ENCODE assay signal across 9 mouse cellular contexts in genomic region chr7:45068000-45068318, GRCm38 (mm10). TPM values are rescaled to one million over a fixed set of nuclear protein-coding genes. Genes with fewer than 3 reads are reported as not detected.
DNase-seq lines count a peak whose midpoint lies in the region; ATAC-seq and TF ChIP-seq lines count a peak whose summit lies in the region.
"Had no signal": no experiment of that assay in that cellular context is flagged by ENCODE, and none has a peak within 500 bp of the region (broad histone marks: within the 10 kb centered on the region; RNA-seq: fewer than 3 reads in every experiment).

No protein-coding gene starts in this region.

- H3K4me1 ChIP-seq in forebrain, embryonic 10.5 days, result peaks cover 7% of the 10 kb centered on the region
- H3K4me1 ChIP-seq in forebrain, embryonic 13.5 days, result peaks cover 11% of the 10 kb centered on the region; the same call in 1 of the 2 replicates
- peaks cover 52% of the 10 kb centered on the region for H3K4me1 ChIP-seq in liver, embryonic 12.5 days
- peaks cover 1% of the 10 kb centered on the region; the same call in 1 of the 2 replicates for H3K4me1 ChIP-seq in olfactory bulb, adult 2 months (ENCODE audit: control insufficient read depth, insufficient read depth, low read length)

- no peaks in the 10 kb centered on the region for H3K36me3 ChIP-seq in forebrain, embryonic 10.5 days (replicated peaks)
- no peaks in the 10 kb centered on the region for H3K36me3 ChIP-seq in forebrain, embryonic 13.5 days (ENCODE audit: poor library complexity, severe bottlenecking)
- H3K36me3 ChIP-seq in liver, embryonic 12.5 days, result 0 out of 2 replicates have a peak, but pooled peaks cover 3% of the 10 kb centered on the region

- H3K9me3 ChIP-seq in forebrain, embryonic 10.5 days, result no peaks in the 10 kb centered on the region
- no peaks in the 10 kb centered on the region for H3K9me3 ChIP-seq in forebrain, embryonic 13.5 days (replicated peaks)
- no peaks in the 10 kb centered on the region for H3K9me3 ChIP-seq in liver, embryonic 12.5 days (replicated peaks)
- H3K9me3 ChIP-seq: limb, embryonic 12.5 days had no signal

- H3K4me2 ChIP-seq in forebrain, embryonic 13.5 days, result no peak overlapping the region
- H3K4me2 ChIP-seq in liver, embryonic 12.5 days, result no peak overlapping the region
- H3K4me2 ChIP-seq: limb, embryonic 12.5 days had no signal

- 0 out of 2 replicates have a peak, but pooled peaks have one; percentile 15 for TF ChIP-seq CTCF in olfactory bulb, adult 2 months (IDR thresholded peaks at IDR 0.05; ENCODE audit: insufficient read depth, low read depth, low read length)

- no peaks in the 10 kb centered on the region for H3K27me3 ChIP-seq in forebrain, embryonic 10.5 days (ENCODE audit: poor library complexity, severe bottlenecking)
- no peaks in the 10 kb centered on the region for H3K27me3 ChIP-seq in forebrain, embryonic 13.5 days
- H3K27me3 ChIP-seq in liver, embryonic 12.5 days (replicated peaks), result no peaks in the 10 kb centered on the region
- H3K27me3 ChIP-seq: limb, embryonic 12.5 days had no signal

- WGBS in forebrain, embryonic 10.5 days, result 28% methylated on average over 5 of the region's 5 CpGs
- WGBS in forebrain, embryonic 13.5 days, result 21% methylated on average over 5 of the region's 5 CpGs
- WGBS in liver, embryonic 12.5 days (ENCODE audit: insufficient replicate concordance), result 9% methylated on average over 5 of the region's 5 CpGs
- 27% methylated on average over 5 of the region's 5 CpGs for WGBS in olfactory bulb, adult 2 months

- no peak overlapping the region for H3K4me3 ChIP-seq in forebrain, embryonic 10.5 days
- H3K4me3 ChIP-seq in forebrain, embryonic 13.5 days, result no peak overlapping the region
- no peak overlapping the region for H3K4me3 ChIP-seq in liver, embryonic 12.5 days
- no peak overlapping the region for H3K4me3 ChIP-seq in olfactory bulb, adult 2 months (ENCODE audit: insufficient read depth, low read depth, low read length)
- H3K4me3 ChIP-seq: limb, embryonic 12.5 days had no signal

- no peak for ATAC-seq in forebrain, embryonic 13.5 days
- peak; percentile 42 for ATAC-seq in liver, embryonic 12.5 days

- peak; percentile 61 for DNase-seq in forebrain, embryonic 10.5 days (ENCODE audit: extremely low spot score, low spot score)
- DNase-seq in 3T3-L1 (ENCODE audit: low read depth, low spot score) (peak; percentile 74), ZHBTc4 (ENCODE audit: low read depth, low spot score) (peak; percentile 94)
- peak; percentile 43 for DNase-seq in fibroblast of lung, adult 2 months (ENCODE audit: low read depth)
- DNase-seq in frontal cortex, postnatal 36 days (ENCODE audit: low spot score in 2 of 2), result no peak

- H3K27ac ChIP-seq in forebrain, embryonic 10.5 days, result no peak overlapping the region
- H3K27ac ChIP-seq in forebrain, embryonic 13.5 days, result no peak overlapping the region
- H3K27ac ChIP-seq in liver, embryonic 12.5 days, result no peak overlapping the region
- H3K27ac ChIP-seq in olfactory bulb, adult 2 months (ENCODE audit: insufficient read depth, low read depth, low read length), result no peak overlapping the region
- H3K27ac ChIP-seq: limb, embryonic 12.5 days had no signal

- no peak for TF ChIP-seq POLR2A in olfactory bulb, adult 2 months (IDR thresholded peaks at IDR 0.05; ENCODE audit: insufficient read depth, low read depth, low read length)

- H3K9ac ChIP-seq in forebrain, embryonic 13.5 days, result no peak overlapping the region
- H3K9ac ChIP-seq in liver, embryonic 12.5 days, result no peak overlapping the region
- H3K9ac ChIP-seq: limb, embryonic 12.5 days had no signal

RNA-seq across cellular contexts. Expression of gene Prrg2, which starts 5.5 kb away (rescaled TPM):
- 16.5 and 17.7 TPM in 2 replicates for polyA plus RNA-seq in forebrain, embryonic 10.5 days (2016; fragmentation: Nextera tagmentation; extraction: Ambion mirVana)
- 14.7 and 14.8 TPM in 2 replicates for polyA plus RNA-seq in forebrain, embryonic 13.5 days (2015; fragmentation: Nextera tagmentation; extraction: Ambion mirVana)
- polyA plus RNA-seq in liver, embryonic 12.5 days (2016; fragmentation: Nextera tagmentation; extraction: Ambion mirVana), result 8.5 and 8.6 TPM in 2 replicates
- not detected in 2 replicates for polyA plus RNA-seq in olfactory bulb, adult 2 months (2012; ENCODE audit: insufficient read depth, insufficient read length, low replicate concordance, missing spikeins)

RNA-seq across cellular contexts. Expression of gene Nosip, which starts 5.7 kb away (rescaled TPM):
- 61.2 and 67.6 TPM in 2 replicates for polyA plus RNA-seq in forebrain, embryonic 10.5 days (2016; fragmentation: Nextera tagmentation; extraction: Ambion mirVana)
- 52.7 and 58.5 TPM in 2 replicates for polyA plus RNA-seq in forebrain, embryonic 13.5 days (2015; fragmentation: Nextera tagmentation; extraction: Ambion mirVana)
- 31.6 and 38.7 TPM in 2 replicates for polyA plus RNA-seq in liver, embryonic 12.5 days (2016; fragmentation: Nextera tagmentation; extraction: Ambion mirVana)
- polyA plus RNA-seq in olfactory bulb, adult 2 months (2012; ENCODE audit: insufficient read depth, insufficient read length, low replicate concordance, missing spikeins), result not detected in 2 replicates

RNA-seq across cellular contexts. Expression of gene Prr12, which starts 15.3 kb away (rescaled TPM):
- 11.9 and 12.7 TPM in 2 replicates for polyA plus RNA-seq in forebrain, embryonic 10.5 days (2016; fragmentation: Nextera tagmentation; extraction: Ambion mirVana)
- polyA plus RNA-seq in forebrain, embryonic 13.5 days (2015; fragmentation: Nextera tagmentation; extraction: Ambion mirVana), result 14.9 and 17.2 TPM in 2 replicates
- polyA plus RNA-seq in liver, embryonic 12.5 days (2016; fragmentation: Nextera tagmentation; extraction: Ambion mirVana), result 3.0 and 4.1 TPM in 2 replicates
- not detected in 2 replicates for polyA plus RNA-seq in olfactory bulb, adult 2 months (2012; ENCODE audit: insufficient read depth, insufficient read length, low replicate concordance, missing spikeins)

RNA-seq across cellular contexts. Expression of gene Rcn3, which starts 24.1 kb away (rescaled TPM):
- 101 and 113 TPM in 2 replicates for polyA plus RNA-seq in forebrain, embryonic 10.5 days (2016; fragmentation: Nextera tagmentation; extraction: Ambion mirVana)
- 61.3 and 62.0 TPM in 2 replicates for polyA plus RNA-seq in forebrain, embryonic 13.5 days (2015; fragmentation: Nextera tagmentation; extraction: Ambion mirVana)
- 69.1 and 70.9 TPM in 2 replicates for polyA plus RNA-seq in liver, embryonic 12.5 days (2016; fragmentation: Nextera tagmentation; extraction: Ambion mirVana)
- not detected in 2 replicates for polyA plus RNA-seq in olfactory bulb, adult 2 months (2012; ENCODE audit: insufficient read depth, insufficient read length, low replicate concordance, missing spikeins)

RNA-seq across cellular contexts. Expression of gene Fcgrt, which starts 35.7 kb away (rescaled TPM):
- polyA plus RNA-seq in forebrain, embryonic 10.5 days (2016; fragmentation: Nextera tagmentation; extraction: Ambion mirVana), result 5.5 and 5.9 TPM in 2 replicates
- 8.0 and 9.9 TPM in 2 replicates for polyA plus RNA-seq in forebrain, embryonic 13.5 days (2015; fragmentation: Nextera tagmentation; extraction: Ambion mirVana)
- 26.6 and 26.9 TPM in 2 replicates for polyA plus RNA-seq in liver, embryonic 12.5 days (2016; fragmentation: Nextera tagmentation; extraction: Ambion mirVana)
- polyA plus RNA-seq in olfactory bulb, adult 2 months (2012; ENCODE audit: insufficient read depth, insufficient read length, low replicate concordance, missing spikeins), result not detected in 2 replicates

Comparison
In these comparisons a context has a peak if more than half of its experiments do, and no peak if none do; other contexts are left out.
1. DNase-seq: peak in forebrain, embryonic 10.5 days (single experiment), 3T3-L1 (single experiment), ZHBTc4 (single experiment) and fibroblast of lung, adult 2 months (single experiment); none in frontal cortex, postnatal 36 days (0 of 2).